Mouse (Mus musculus): Measurements from ENCODE around the gene Cab39l.
A peak's percentile ranks its signal among the peaks of the same experiment; 100 is the strongest.
"Not testable (repeated sequence)": the region's sequence is repeated elsewhere in the genome, so short reads cannot be mapped to it uniquely, and the experiment has no call there.

Gene Cab39l

GRCm38 (mm10) chr14:59440558-59441471 lies at the start of gene Cab39l, which contains the start of gene Setdb2:
Gene Cab39l (plus strand): TSS chr14:59440972.
Gene Setdb2 (minus strand): TSS chr14:59440884.
- DNase-seq (ENCODE audit: low spot score) = peak; percentile 96

- DNase-seq (ENCODE audit: low spot score) = no peak
Observed at GRCm38 (mm10) chr14:59395281-59395680, 45.5 kb upstream of the Cab39l start, which contains the start of gene Phf11c. Gene Phf11c (minus strand): TSS chr14:59395381.

GRCm38 (mm10) chr14:59396999-59397398 lies 43.8 kb upstream of the Cab39l start:
- no peak for DNase-seq (ENCODE audit: low spot score)

- not testable (repeated sequence) for DNase-seq (ENCODE audit: low spot score)
Observed at GRCm38 (mm10) chr14:59414979-59415378, 25.8 kb upstream of the Cab39l start.

- DNase-seq (ENCODE audit: low spot score) = no peak
Observed at GRCm38 (mm10) chr14:59418171-59418570, 22.6 kb upstream of the Cab39l start.

- no peak for DNase-seq (ENCODE audit: low spot score)
Observed at GRCm38 (mm10) chr14:59422912-59423663, 17.7 kb upstream of the Cab39l start.

GRCm38 (mm10) chr14:59430556-59430955 lies 10.2 kb upstream of the Cab39l start:
- DNase-seq (ENCODE audit: low spot score) = no peak

GRCm38 (mm10) chr14:59433902-59434301 lies 6.9 kb upstream of the Cab39l start:
- no peak for DNase-seq (ENCODE audit: low spot score)

- DNase-seq (ENCODE audit: low spot score) = no peak
Observed at GRCm38 (mm10) chr14:59435206-59435605, 5.6 kb upstream of the Cab39l start.

- no peak for DNase-seq (ENCODE audit: low spot score)
Observed at GRCm38 (mm10) chr14:59437398-59437797, 3.4 kb upstream of the Cab39l start.

- no peak for DNase-seq (ENCODE audit: low spot score)
Observed at GRCm38 (mm10) chr14:59438505-59438904, 2.3 kb upstream of the Cab39l start.

GRCm38 (mm10) chr14:59440039-59440438 lies 733 bp upstream of the Cab39l start:
- no peak for DNase-seq (ENCODE audit: low spot score)

GRCm38 (mm10) chr14:59441472-59441805 lies 667 bp downstream of the Cab39l start:
- DNase-seq (ENCODE audit: low spot score) = no peak

GRCm38 (mm10) chr14:59445421-59445820 lies 4.6 kb downstream of the Cab39l start:
- DNase-seq (ENCODE audit: low spot score) = no peak

GRCm38 (mm10) chr14:59447981-59448380 lies 7.2 kb downstream of the Cab39l start:
- no peak for DNase-seq (ENCODE audit: low spot score)

- DNase-seq (ENCODE audit: low spot score) = no peak
Observed at GRCm38 (mm10) chr14:59466503-59466902, 25.7 kb downstream of the Cab39l start.

- no peak for DNase-seq (ENCODE audit: low spot score)
Observed at GRCm38 (mm10) chr14:59467798-59468197, 27.0 kb downstream of the Cab39l start.

GRCm38 (mm10) chr14:59470781-59471180 lies 30.0 kb downstream of the Cab39l start:
- no peak for DNase-seq (ENCODE audit: low spot score)

- DNase-seq (ENCODE audit: low spot score) = no peak
Observed at GRCm38 (mm10) chr14:59478699-59479098, 37.9 kb downstream of the Cab39l start.

GRCm38 (mm10) chr14:59485247-59485810 lies 44.6 kb downstream of the Cab39l start:
- DNase-seq (ENCODE audit: low spot score) = no peak

- DNase-seq (ENCODE audit: low spot score) = no peak
Observed at GRCm38 (mm10) chr14:59492376-59492775, 51.6 kb downstream of the Cab39l start.

GRCm38 (mm10) chr14:59497928-59498327 lies 57.2 kb downstream of the Cab39l start:
- DNase-seq (ENCODE audit: low spot score) = no peak

GRCm38 (mm10) chr14:59504831-59505230 lies 64.1 kb downstream of the Cab39l start:
- no peak for DNase-seq (ENCODE audit: low spot score)

All from ovary, postnatal 36 days (tissue).